Mouse (Mus musculus): ENCODE data around the gene Bcar1. TPM values are rescaled to one million over a fixed set of nuclear protein-coding genes. Genes with fewer than 3 reads are reported as not detected.

Gene Bcar1
- polyA plus RNA-seq, 2 experiments from 2014 or later: 0.21 to 0.38 TPM

DNA sequence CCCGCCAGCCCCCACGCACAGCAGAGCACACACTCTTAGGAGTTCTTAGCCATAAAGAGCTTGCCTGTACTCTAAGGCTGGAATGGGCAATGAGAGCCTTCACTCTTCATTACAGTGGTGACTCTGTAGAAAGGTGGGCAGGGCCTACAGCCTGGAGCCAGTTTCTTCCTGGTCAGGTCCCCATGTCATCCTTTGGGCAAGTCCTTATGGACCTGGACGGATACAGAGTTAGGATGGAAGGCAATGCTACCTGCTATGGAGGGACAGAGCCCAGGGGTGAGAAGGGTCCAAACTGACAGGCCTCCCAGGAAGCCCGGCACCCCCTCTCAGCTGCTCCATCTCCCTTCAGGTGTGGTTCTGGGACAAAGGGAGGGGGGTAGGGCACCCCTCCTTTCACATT lies 7.8 kb downstream of the Bcar1 start:
- no peak for ATAC-seq

DNA sequence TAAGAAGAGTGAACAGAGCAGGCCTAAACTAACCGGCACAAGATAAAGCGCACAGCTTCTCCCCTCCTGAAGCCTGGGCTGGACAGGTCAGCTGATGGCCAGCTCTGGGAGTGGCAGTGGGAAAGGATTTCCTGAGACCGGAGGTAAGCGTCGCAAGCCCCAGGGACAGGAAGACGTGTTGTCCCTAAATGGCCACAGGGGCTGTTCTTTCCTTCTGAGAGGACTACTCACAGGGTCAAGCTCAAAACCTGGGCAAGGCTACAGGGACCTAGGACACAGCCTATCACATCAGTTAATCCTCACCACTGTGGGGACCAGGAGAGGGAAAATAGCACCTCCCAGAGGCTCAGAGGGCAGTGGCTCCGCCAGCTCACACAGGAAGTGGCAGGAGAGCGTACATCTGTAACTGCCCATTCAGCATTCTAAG lies 8.3 kb downstream of the Bcar1 start:
- no peak for ATAC-seq

DNA sequence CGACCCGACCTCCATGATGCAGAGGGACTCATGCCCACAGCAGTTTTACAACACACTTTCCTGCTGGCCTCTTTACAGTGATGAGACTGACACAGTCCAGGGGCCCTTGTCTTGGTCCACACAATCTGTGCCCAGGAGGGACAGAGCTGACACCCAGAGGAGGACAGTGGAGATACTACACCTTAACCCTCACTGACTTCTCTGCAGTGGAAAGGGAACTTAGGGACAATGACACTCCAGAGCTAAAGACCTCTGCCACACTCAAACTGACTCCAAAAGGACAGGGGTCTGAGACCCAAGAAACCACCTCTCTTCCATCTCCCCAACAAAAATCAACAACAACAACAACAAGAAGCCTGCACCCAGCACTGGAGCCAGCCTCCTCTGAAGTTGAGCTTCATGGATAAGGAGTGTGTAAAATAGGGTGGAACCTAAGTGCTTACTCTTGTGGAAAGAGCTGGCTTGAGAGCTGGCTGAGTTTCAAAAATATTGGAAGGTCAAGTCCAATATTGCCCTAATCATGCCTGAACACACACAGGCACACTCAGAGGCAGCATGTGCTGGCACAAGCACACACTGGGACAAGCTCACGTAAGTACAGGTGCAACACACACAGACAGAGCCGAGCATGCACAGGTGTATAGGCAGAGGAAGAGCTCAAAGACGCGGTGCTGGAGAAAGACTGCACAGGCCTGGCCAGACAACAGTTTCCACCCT lies 9.2 kb downstream of the Bcar1 start:
- no peak for ATAC-seq

DNA sequence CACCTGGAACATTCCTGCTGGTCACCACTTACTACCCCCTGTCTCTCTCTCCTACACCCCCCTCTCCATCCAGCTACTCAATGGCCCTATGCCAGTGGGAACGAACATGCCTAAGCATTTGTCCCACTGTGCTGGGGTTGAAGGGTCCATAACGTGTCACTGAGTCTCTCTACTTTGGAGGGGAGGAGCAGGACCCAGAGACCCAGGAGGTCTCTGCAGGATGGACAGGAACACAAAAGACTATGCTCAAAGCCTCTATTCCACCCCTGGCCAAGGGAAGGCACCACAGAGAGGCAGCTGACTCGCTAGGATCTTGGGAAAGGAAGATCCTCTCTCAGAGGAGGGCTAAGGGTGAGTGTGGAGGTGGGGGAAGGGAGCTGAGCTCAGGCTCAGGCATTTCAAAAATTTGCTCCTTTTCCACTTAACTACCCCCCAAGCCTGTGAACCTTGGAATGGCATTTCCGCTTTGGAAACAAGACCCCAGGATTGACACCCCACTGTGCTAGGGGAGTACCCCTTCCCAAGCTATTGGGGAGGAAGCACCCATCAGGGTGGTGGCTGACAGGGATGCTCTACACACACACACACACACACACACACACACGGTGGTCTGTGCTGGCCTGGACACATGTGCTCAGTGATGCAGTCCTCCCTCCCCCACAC lies 9.9 kb downstream of the Bcar1 start:
- ATAC-seq: no peak

DNA sequence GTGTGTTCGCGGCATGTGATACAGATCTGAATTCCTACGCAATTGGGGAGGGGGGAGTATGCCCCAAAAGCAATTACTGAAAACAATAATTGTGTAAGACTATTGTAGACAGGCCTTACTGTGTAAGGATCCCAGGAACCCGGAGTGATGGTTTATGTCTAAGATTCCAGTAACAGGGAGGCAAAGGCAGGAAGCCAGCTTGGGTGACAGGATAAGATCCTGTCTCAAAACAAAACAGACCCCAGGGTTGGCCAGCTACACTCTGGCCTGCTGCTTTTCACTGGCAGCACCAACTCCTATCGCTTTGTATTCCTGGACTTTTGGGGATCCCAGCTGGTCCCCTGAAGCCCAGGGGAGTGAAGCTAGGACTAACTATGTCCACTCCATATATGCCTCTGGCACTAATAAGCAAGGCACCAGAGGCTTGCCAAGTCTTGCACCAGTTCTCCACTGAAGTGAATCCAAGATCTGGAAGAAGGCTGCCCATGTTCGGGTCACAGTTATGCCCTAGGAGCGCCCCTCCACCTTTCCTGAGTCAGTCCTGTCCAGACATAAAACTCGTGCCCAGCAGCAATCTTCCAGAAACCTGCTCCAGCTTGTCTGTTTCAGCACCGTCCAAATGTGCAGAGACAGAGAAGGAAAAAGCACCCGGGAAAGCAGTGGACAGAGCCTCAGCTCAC lies 11.1 kb downstream of the Bcar1 start:
- no peak for ATAC-seq

DNA sequence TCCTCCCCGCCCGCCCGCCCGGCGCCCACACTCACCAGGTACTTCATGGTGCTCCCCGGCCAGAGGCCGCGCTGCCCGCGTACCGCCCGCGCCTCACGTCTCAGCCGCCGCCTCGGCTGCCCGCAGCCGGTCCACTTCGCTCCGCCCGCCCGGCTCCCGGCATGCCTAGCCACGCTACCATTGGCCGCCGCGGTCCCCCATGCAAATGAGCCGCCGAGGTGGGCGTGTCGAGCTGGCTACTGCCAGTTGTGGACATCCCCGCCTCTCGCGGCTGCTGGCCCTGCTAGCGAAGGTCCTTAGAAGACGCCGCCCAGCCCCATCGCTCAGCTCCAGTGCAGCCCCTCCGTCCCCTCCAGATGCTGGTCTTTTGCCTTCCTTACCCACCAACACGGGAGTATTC lies 11.6 kb downstream of the Bcar1 start:
- peak; percentile 98 for ATAC-seq

DNA sequence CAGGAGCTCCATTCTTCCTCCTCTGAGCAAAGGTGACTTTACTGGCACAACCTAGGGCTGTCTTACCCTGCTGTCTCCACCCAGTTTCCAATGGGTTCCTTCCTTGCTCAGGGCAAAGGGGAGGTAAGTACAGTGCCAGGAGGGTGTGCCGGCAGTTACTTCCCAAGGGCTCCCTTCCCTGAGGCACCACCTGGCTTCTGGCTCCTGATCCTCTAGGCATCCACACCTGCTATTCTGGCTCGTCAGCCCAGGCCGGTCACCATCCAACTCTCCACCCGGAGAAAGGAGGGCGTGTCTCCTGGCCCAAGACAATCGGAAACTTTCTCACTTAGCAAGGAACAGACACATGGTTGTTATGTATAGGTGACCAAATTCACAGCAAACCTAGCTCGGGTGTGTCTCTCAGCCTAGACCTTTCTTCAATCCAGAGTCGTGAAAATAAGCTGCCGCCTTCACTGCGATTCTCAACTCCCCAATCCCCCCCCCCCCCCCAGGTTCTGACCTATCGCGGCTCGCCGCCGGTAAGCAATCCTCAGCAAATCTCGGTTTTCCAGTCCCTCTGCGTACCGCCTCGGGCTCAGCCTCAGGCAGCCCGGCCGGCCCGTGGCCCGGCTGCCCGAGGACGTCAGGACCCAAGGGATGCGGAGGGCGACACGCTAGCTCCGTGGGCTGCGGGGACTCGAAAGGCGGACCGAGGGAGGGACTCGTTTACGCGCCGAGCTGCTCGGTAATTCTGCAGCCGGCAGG lies 12.2 kb downstream of the Bcar1 start:
- ATAC-seq: peak; percentile 5

DNA sequence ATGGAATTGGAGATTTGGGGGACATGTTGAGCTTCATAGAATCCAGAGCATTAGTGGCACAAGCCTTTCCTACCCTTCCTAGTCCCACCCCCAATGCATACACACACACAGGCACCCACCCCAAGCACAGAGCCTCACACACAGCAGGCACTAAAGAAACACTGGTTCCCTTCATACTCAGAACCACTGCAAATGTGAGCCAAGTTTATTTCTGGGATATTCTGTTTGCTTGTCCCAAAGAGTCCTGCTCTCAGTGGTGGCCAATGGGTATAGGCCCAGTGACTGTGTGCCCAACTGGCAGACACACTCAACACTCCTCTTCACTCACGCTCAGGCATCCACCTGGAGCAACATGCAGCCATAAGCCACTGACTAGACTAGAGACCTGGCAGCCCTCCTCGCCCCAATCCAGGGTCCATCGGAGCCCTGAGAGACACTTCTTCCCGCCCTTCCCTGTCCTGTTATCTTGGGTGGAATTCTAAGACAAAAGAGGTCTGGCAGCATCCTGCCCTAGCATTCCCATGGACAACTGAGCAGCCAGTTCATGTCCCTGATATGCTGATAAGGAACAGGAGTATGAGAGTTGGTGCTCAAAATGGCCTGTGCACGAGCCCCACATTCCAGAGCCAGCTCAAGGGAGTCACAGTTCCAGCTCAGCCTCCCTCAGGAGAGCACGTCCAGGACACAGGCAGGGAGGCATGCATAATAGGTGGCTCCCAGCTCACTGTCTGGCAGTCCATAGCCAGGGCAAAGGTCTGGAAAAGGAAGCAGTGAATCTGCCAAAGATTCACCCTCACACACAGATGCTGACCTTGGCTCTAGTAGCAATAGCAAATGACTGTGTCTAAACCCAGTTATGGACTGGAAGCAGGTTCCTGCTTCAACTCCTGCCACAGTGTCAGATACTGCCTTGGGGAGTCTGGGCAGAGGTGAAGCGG lies 14.1 kb downstream of the Bcar1 start:
- no peak for ATAC-seq

DNA sequence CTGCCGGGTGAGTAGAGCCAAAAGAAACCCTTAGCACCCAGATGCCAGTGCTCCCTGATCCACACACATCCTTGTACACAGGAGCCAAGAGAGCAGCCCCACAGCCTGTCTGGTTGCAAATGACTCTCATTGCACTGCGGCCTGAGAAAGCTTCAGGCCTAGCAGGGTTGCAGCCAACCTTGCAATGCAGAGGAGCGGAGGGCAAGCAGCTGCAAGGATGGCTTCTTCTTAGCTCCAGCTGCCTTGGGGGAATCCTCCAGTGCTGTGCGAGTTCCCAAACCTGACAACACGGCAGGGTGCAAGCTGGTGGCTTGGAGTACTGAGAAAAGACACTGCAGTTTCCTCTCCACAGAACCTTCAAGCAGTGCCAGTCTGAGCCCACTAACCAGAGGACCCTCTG lies 15.1 kb downstream of the Bcar1 start:
- ATAC-seq: no peak

DNA sequence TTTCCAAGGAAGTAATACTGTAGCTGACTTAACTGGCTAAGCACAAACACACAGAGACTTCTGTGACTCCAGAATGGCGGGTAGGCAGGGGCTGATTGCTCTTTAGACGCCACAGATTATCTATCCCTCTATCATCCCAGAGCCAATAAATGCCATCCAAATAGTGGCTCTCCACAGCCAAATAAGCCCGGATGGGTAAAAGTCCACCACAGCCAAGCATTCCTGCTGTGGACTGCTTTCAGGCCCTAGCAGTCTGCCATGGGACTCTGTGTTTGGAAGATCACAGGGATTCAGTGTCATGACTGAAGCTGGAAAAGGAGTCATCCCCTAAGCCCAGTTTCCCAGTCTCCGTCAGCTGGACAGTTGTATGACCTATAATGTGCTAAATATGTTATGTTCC lies 16.1 kb downstream of the Bcar1 start:
- ATAC-seq: no peak

DNA sequence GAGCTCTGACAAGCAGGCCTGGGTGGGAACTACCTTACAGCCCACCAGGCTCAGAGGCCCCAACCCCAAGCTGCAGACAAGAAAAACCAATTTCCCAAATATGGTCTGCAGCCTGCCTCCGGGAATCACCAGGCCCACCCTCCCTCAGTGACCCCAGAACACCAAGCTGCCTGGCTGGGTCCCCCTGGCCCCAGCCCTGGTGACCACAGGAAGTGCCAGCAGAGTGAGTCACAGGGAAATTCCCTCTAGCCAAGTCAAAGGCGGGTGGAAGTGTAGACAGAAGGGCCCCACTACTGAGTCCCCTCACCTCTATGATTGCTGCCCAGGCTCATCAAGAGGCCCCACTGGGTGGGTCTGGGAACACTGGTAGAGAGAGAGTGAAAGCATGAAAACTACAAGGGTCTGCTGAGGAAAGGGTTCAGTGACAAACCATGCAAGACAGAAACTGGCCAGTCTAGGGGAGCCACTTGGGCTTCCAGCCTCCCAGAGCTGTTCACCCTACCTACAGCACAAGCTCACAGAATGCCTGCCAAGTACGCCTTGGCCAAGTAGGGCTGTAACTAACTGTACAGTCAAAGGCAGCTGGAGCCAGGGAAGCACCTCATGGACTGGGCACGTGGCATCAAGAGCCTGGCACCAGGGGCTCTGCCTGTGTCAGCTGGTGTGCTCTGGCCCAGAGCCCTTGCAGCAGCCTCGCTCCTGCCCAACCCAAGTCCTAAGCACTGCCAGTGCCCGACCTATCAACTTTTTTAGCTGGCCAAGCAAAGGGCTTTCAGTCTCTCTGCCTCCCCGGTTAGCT lies 17.3 kb downstream of the Bcar1 start:
- ATAC-seq: no peak

DNA sequence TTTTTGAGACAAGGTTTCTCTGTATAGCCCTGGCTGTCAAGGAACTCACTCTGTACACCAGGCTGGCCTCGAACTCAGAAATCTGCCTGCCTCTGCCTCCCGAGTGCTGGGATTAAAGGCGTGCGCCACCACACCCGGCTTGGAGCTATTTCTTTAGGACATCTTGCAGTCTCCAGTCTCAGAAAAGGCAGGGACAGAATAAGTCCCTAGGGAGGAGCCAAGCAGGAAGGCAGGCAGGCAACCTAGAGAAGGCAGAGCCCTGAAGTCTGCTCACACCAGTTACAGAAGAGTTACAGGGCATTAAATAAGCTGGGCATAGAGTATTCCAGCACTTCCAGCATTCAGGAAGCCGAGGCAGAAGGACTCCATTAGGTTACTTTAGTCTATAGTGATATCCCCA lies 18.3 kb downstream of the Bcar1 start:
- ATAC-seq: no peak

DNA sequence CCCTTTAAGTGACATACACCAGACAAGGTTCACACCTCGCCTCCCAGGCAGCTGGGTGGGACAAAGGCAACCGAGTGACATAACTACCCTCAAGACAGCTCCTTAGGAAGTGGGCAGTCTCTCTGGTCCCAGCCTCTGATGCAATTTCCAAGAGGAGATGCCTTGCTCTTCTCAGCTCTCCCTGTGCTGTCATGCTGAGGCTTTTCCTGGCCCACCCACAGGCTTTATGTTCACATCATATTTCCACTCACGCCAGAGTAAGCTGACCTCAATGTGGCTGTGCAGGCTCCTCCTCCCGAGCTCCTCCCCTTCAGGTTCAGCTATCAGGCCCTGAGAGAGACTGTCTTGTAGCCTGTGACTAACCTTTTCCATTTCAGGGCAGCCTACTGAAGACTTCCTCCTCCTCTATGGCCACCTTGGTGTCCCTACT lies 23.5 kb downstream of the Bcar1 start:
- ATAC-seq: no peak

DNA sequence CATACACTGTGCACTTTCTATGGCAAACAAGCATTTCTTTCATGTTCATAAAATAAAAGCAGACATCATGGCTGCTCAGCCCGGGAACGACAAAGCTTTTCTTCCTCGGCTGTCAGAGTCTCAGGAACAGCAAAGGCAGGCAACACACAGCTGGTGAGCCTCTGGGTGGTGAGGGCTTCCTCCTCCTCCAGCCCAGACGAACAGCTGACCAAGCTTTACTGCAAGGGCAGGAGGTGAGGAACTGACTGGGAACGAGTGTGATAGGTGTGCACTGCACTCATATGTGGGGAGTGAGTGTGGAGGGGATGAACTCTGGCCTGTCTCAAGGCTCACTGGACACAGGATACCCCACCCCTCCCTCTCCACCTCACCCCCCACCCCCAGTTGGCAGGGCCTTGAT lies 24.7 kb downstream of the Bcar1 start:
- ATAC-seq: no peak

DNA sequence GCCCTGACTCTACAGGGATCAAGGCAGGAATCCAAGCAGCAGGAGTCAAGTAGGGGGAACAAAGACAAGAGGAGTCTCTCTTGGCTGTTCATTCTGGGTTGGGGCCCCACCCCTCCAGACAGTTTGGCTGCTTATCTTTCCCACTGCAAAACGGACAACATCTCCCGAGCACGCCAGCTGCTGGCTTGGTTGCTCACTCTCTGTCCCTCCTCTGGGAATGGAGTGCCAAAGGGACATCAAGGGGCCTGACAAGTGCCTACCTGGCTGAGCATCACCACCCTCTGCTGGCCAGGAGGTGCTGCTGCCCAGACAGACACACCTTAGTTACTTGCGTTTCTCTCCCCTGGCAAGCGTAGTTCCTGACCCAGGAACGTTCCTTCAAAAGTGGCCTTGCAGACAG lies 25.7 kb downstream of the Bcar1 start:
- no peak for ATAC-seq

DNA sequence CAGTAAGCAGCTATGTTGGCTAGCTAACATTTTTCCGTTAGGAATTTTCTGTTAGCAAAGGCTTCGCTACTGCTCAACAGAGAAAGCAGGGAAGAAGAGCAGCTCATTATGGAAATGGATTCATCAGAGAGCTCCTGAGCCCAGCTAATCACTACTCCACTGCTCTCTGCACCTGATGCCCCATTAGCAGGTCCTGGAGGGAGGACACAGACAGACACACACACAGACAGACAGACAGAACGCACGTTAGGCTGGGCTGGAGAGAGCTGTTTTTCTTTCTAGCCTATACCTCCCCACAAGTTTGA lies 26.2 kb downstream of the Bcar1 start:
- ATAC-seq: no peak

DNA sequence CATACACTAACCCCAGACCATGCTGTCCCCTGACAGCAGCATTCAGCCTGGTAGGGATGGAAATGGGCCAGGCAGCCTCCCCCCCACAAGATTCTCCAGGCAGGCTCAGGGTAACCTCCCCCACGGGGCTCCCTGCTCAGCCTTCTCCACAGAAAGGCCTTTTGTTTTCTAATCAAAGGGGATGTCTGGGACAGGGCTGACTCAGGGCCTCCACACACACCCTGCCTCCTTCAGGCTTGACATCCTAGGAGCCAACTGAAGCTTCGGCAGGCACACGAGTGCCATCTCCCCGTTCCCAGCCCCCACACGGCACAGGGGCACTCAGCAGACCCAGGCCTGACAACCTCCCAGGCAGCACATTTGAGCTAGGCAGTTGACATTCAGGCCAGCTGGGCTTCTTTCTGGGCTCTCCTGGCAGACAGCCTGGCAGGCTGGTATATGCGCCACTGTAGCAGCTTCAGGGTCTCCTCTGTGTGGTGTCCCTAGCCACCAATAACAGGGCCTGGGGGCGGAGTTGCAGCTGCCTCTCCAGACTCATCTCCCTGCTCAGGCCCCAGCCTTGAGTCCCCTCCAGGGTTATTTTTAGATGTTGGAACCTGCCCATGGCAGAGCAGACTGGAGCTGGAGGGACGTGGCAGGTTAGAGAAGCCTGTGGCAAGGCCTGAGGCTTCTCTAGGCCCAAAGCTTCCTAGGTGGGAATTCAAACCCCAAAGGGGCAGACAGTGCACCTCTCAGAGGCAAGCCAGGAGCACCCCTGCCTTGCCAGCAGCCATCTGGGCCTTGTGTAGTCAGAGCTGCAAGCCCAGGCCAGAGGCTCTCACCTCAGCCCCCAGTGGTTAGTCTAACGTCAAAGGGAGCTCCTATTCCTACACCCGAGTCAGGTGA lies 26.8 kb downstream of the Bcar1 start:
- no peak for ATAC-seq

DNA sequence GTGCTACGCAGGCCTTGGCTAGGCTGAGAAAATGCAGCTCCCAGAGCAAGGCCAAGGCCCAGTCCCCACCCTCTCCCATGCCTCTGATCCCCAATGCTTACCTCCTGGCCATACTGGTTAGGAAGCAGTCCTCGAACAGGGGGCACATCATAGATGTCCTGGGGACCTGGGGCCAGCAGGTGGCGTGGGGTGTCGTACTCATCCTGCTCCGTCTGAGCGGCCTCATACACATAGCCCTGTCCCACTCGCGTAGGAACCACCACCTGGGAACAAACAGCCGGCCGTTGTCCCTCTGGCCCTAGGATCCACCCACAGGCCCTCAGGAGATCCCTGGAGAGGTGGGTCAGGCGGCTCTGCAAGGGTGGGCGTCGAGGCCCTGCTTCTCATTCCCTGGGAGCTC lies 28.1 kb downstream of the Bcar1 start:
- ATAC-seq: no peak

DNA sequence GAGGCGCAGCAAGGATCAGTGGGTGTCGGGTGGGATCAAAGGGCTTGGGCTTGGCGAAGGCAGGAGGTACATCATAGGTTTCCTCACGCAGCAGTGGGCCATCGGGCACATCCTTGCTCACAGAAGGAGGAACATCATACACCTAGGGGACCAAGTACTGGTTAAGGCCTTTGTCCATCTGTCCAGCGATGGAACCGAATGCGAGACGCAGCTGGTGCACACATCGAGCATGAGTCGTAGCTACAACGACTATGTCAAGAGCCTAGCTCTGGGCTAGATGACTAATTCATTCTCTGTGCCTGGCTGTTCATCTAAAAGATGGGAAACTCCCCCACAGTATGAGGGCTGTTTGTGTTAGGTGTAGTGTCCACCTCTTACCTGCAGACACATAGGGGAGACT lies 29.3 kb downstream of the Bcar1 start:
- ATAC-seq: no peak

DNA sequence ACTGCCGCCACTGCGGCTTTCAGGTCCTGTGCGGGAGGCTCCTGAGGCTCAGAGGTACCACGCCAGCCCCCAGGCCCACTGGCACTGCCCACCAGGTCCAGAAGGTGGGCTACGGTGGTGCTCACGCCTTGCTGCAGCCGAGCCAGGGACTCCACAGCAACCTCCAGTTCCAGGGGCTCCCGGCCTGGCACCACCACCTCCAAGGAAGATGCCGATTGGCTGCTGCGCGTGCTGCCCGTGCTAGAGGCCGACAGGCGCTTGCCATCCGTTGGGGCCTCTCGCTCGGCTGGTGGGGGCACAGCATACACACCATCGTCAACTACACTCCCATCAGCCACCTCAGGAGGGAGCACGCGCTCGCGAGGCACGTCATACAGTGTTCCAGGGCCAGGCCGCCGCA lies 29.8 kb downstream of the Bcar1 start:
- ATAC-seq: no peak
